18 mouse cellular contexts compared by ENCODE assay signal in genomic region chr1:92730576-92730975, GRCm38 (mm10).
DNase-seq lines count a peak whose midpoint lies in the region; ATAC-seq and TF ChIP-seq lines count a peak whose summit lies in the region.
"Had no signal": no experiment of that assay in that cellular context is flagged by ENCODE, and none has a peak within 500 bp of the region (broad histone marks: within the 10 kb centered on the region; RNA-seq: fewer than 3 reads in every experiment).

No protein-coding gene starts in this region.

- H3K27ac ChIP-seq in forebrain, embryonic 16.5 days (ENCODE audit: low read length), result peak overlapping the region; percentile 34; the same call in 1 of the 2 replicates
- H3K27ac ChIP-seq in limb, embryonic 14.5 days (replicated peaks; ENCODE audit: low read depth, low read length), result no peak overlapping the region
- H3K27ac ChIP-seq: stomach, embryonic 15.5 days had no signal

- H3K36me3 ChIP-seq in forebrain, embryonic 16.5 days (ENCODE audit: control insufficient read depth, insufficient read depth), result no peaks in the 10 kb centered on the region
- no peaks in the 10 kb centered on the region for H3K36me3 ChIP-seq in limb, embryonic 14.5 days (ENCODE audit: control insufficient read depth, insufficient read depth, low read length)
- H3K36me3 ChIP-seq: stomach, embryonic 15.5 days had no signal

- no peaks in the 10 kb centered on the region for H3K27me3 ChIP-seq in forebrain, embryonic 16.5 days (replicated peaks; ENCODE audit: control insufficient read depth, insufficient read depth, low read length)
- no peaks in the 10 kb centered on the region for H3K27me3 ChIP-seq in limb, embryonic 14.5 days (ENCODE audit: control insufficient read depth, insufficient read depth, low read length)
- H3K27me3 ChIP-seq: Patski; stomach, embryonic 15.5 days had no signal

- peak; percentile 41 for DNase-seq in cerebellum, adult 9-11 months
- DNase-seq in layer of hippocampus, adult 11-12 months (ENCODE audit: low spot score), result peak; percentile 38
- DNase-seq in layer of hippocampus, adult 9-10 months (ENCODE audit: low spot score), result no peak
- DNase-seq in limb, embryonic 14.5 days (ENCODE audit: low spot score), result peak; percentile 29
- no peak for DNase-seq in T-cell, adult 2 months (ENCODE audit: low spot score)
- DNase-seq in heart, adult 9 months (ENCODE audit: low spot score in 2 of 2), result no peak
- DNase-seq: gastrocnemius, postnatal 14 days; kidney, adult 9 months; kidney, postnatal 4 days; liver, postnatal 0 days; retina, postnatal 1 day had no signal

- H3K9ac ChIP-seq in forebrain, embryonic 16.5 days (replicated peaks; ENCODE audit: low read depth, low read length), result no peak overlapping the region
- H3K9ac ChIP-seq in limb, embryonic 14.5 days (ENCODE audit: low read depth, low read length, severe bottlenecking), result no peak overlapping the region
- H3K9ac ChIP-seq: liver, postnatal 0 days; stomach, embryonic 15.5 days had no signal

- no peaks in the 10 kb centered on the region for H3K9me3 ChIP-seq in forebrain, embryonic 16.5 days (ENCODE audit: control insufficient read depth, low read length)
- H3K9me3 ChIP-seq in limb, embryonic 14.5 days (ENCODE audit: control insufficient read depth, low read length), result no peaks in the 10 kb centered on the region
- H3K9me3 ChIP-seq: stomach, embryonic 15.5 days had no signal

- no peak overlapping the region for H3K4me3 ChIP-seq in forebrain, embryonic 16.5 days (replicated peaks; ENCODE audit: low read length)
- no peak overlapping the region for H3K4me3 ChIP-seq in limb, embryonic 14.5 days (replicated peaks; ENCODE audit: low read length)
- H3K4me3 ChIP-seq: myocyte; stomach, embryonic 15.5 days had no signal

- H3K4me2 ChIP-seq in forebrain, embryonic 16.5 days (ENCODE audit: low read length), result no peak overlapping the region
- H3K4me2 ChIP-seq in limb, embryonic 14.5 days (replicated peaks; ENCODE audit: low read depth, low read length, severe bottlenecking), result no peak overlapping the region
- H3K4me2 ChIP-seq: heart, embryonic 11.5 days; midbrain, embryonic 11.5 days; stomach, embryonic 15.5 days had no signal

- WGBS in forebrain, embryonic 16.5 days, result 36% methylated on average over 6 of the region's 6 CpGs
- 47% methylated on average over 6 of the region's 6 CpGs for WGBS in limb, embryonic 14.5 days

- no peak for ATAC-seq in cerebellum, adult (ENCODE audit: insufficient number of reproducible peaks, low FRiP score, low TSS enrichment)
- peak; percentile 26; the same call in 1 of the 2 replicates for ATAC-seq in forebrain, embryonic 16.5 days
- ATAC-seq in limb, embryonic 14.5 days (ENCODE audit: low FRiP score, low read depth), result no peak
- ATAC-seq: liver, postnatal 0 days; Patski had no signal

- H3K4me1 ChIP-seq in forebrain, embryonic 16.5 days (replicated peaks; ENCODE audit: control insufficient read depth, insufficient read depth, low read length), result peaks cover 39% of the 10 kb centered on the region
- peaks cover 3% of the 10 kb centered on the region; the same call in 1 of the 2 replicates for H3K4me1 ChIP-seq in limb, embryonic 14.5 days (ENCODE audit: control insufficient read depth, insufficient read depth, low read length)
- H3K4me1 ChIP-seq: stomach, embryonic 15.5 days had no signal

- TF ChIP-seq POLR2A in limb, embryonic 14.5 days (IDR thresholded peaks at IDR 0.05; ENCODE audit: borderline replicate concordance, extremely low read depth, insufficient read depth, insufficient read length), result no peak

Comparison
In these comparisons a context has a peak if more than half of its experiments do, and no peak if none do; other contexts are left out.
1. DNase-seq: peak in cerebellum, adult 9-11 months (single experiment), layer of hippocampus, adult 11-12 months (single experiment) and limb, embryonic 14.5 days (single experiment); none in layer of hippocampus, adult 9-10 months (single experiment), T-cell, adult 2 months (single experiment) and heart, adult 9 months (0 of 2).